Mouse (Mus musculus): Measurements from ENCODE around the gene Gjb3.

Gene Gjb3

GRCm38 (mm10) chr4:127289039-127289548 is 41.5 kb downstream of the Gjb3 start:
- in situ Hi-C loops (cut with MseI, MboI): no loop called here

DNA sequence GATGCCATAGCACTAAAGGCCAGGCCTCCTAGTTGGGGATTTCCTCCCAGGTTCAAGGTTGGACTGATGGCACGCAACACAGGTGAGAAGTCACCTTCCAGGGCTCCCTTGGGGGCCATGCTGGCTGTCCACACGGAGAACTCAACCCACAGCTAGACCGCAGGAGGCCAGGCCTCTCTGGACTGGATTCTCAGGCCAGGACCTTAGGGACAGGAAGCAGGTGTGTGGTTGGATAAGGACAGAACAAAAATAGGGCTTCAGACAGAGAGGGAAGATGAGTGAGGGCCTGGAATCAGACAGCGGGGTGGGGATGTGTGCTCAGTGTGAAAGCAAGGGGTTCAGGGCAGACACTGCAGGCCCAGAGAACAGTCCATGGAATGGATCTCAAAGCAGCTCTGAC is 43.7 kb downstream of the Gjb3 start:
- in situ Hi-C loops (cut with MseI, MboI): no loop called here

- in situ Hi-C loops (cut with MseI, MboI): no loop called here
Measured at GRCm38 (mm10) chr4:127279241-127279640, 51.4 kb downstream of the Gjb3 start.

DNA sequence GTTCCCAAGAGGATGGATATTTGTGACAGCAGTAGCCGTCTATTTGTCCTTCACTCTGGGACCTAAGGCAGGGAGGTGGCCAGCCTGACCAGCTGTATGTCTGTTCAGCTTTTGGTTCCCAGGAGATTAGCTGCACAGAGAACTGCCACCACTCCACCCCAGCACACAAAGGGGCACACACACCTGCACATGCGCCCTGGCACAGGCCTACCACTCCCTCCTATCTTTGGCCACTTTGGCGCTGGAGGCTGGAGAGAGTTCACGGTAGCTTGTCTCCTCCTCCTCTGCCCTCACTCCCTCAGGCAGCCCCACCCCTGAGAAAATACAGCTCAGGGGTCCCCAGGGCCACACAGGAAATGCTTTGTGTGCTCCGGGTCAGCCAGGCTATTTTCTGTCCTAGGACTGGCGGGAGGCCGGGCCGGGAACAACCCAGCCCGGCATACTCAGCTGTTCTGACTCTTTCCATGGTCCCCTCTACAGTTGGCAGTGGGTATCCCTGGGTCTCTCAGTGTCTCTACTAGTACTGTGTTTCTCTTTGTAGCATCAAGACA is 52.1 kb downstream of the Gjb3 start:
- in situ Hi-C loops (cut with MseI, MboI): no loop called here

Measured in mouse trophoblast stem cell (cell line).